Mouse (Mus musculus): ENCODE data around the gene V1ra8.
"Not testable (repeated sequence)": the region's sequence is repeated elsewhere in the genome, so short reads cannot be mapped to it uniquely, and the experiment has no call there.

V1ra8 gene

GRCm38 (mm10) chr6:90202493-90202892, at the start of gene V1ra8:
TSS of gene V1ra8 (plus strand) at chr6:90202793.
- DNase-seq = not testable (repeated sequence)

GRCm38 (mm10) chr6:90160139-90160538, 42.5 kb upstream of the V1ra8 start:
- no peak for DNase-seq

- DNase-seq = no peak
Observed at GRCm38 (mm10) chr6:90174508-90174907, 28.1 kb upstream of the V1ra8 start, which contains the start of gene Vmn1r52. TSS of gene Vmn1r52 (plus strand) at chr6:90174808.

- no peak for DNase-seq
Observed at GRCm38 (mm10) chr6:90224338-90224737, 21.7 kb downstream of the V1ra8 start, which contains the start of gene Vmn1r53. TSS of gene Vmn1r53 (minus strand) at chr6:90224438.

- not testable (repeated sequence) for DNase-seq
Observed at GRCm38 (mm10) chr6:90232114-90232513, 29.5 kb downstream of the V1ra8 start.

- no peak for DNase-seq
Observed at GRCm38 (mm10) chr6:90232681-90233080, 30.1 kb downstream of the V1ra8 start.

GRCm38 (mm10) chr6:90244019-90244418, 41.4 kb downstream of the V1ra8 start:
- no peak for DNase-seq

- no peak for DNase-seq
Observed at GRCm38 (mm10) chr6:90246000-90246399, 43.4 kb downstream of the V1ra8 start, which contains the start of gene Vmn1r54. TSS of gene Vmn1r54 (plus strand) at chr6:90246300.
